Mouse (Mus musculus) heart, postnatal 36 days (tissue): ENCODE data around the gene Shbg. TPM values are rescaled to one million over a fixed set of nuclear protein-coding genes. Genes with fewer than 3 reads are reported as not detected.

Experiments
- DNase-seq, 2 experiments: peaks; one replicate each; pipeline ENCODE4 v3.0.0; 2021 to 2022
- intact Hi-C: fragments of 180-260 bp; cut with DNase I; formaldehyde crosslinking; loops from one replicate; pipeline ENCODE4 v1.15.1; 2025
- total RNA-seq, 2 experiments: library from RNA; stranded (reverse); gene quantifications; 2 replicates each; pipeline ENCODE4 v1.2.3; 2021

Gene Shbg
- total RNA-seq, 2 experiments from 2014 or later, result not detected

GRCm38 (mm10) chr11:69604795-69605664 is 12.7 kb downstream of the Shbg start:
- intact Hi-C loops, result no loop called here
- DNase-seq, result no peak

DNA sequence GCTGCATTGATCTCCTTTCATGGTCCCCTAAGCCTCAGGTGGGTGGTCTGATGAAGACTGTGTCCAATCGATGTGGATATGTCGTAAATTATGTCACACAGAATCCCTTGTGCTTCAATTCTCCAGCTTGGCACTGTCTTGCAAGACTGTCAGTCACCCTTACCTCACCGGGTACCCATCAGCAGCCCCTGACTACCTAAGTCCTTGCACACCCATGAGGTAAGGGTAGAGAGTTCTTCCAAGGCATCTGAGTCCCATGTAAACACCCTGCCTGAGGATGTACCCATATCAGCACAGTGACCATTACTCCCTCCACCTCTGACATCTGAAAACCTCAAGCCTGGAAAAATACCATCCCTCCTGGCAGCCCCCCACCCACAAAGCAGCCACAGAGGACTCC is 13.4 kb downstream of the Shbg start:
- intact Hi-C loops, result no loop called here

GRCm38 (mm10) chr11:69603516-69603915 is 14.2 kb downstream of the Shbg start:
- intact Hi-C loops, result no loop called here
- DNase-seq, result no peak

More for the DNA sequence above, 13.4 kb downstream of the Shbg start:
- no peak for DNase-seq

GRCm38 (mm10) chr11:69601768-69602167 is 15.9 kb downstream of the Shbg start:
- no peak for DNase-seq
- intact Hi-C loops, result loop anchor here (2.0 kb wide), 1 partner anchor 19 kb away; no protein-coding TSS in a partner anchor

DNA sequence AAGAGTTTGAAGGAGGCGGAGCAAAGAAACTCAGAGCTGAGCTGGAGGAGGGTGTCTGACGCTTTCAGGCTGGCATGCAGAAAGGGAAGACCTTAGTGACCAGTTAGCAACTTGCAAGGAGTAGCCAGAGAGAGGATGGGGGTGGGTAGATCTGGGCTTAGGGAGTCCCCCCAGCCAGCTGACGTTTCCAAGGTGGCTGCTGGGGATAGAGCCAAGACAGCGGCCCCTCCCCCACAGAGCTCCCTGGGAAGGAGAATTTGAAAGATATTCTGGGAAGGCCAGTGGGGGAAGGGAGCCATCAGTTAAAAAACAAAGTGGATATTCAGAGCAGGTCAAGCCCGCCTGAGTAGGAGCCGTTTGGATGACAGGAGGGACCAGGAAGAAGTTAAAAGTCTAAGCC is 17.6 kb downstream of the Shbg start:
- intact Hi-C loops, result loop anchor here (2.0 kb wide), 1 partner anchor 17 kb away; no protein-coding TSS in a partner anchor

GRCm38 (mm10) chr11:69599436-69599835 is 18.3 kb downstream of the Shbg start:
- intact Hi-C loops, result no loop called here
- no peak for DNase-seq

More for the DNA sequence above, 17.6 kb downstream of the Shbg start:
- DNase-seq, result peak in 1 of 2 experiments; percentile 52

DNA sequence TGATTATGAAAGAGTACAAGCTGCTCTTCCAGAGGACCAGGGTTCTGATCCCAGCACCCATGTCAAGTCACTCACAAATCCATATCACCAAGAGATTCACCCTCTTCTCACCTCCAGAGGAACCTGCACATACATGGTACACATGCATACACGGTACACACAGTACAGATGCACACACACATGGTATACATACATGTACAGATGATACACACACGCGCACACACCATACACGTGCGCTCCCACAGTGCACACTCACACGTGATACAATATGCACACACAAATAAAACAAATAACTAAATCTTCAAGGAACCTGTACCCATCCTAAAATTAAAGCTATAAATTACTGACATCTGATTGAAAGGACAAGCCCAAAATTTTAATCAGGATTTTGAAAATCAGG is 22.9 kb downstream of the Shbg start:
- intact Hi-C loops, result no loop called here
- DNase-seq, result no peak

DNA sequence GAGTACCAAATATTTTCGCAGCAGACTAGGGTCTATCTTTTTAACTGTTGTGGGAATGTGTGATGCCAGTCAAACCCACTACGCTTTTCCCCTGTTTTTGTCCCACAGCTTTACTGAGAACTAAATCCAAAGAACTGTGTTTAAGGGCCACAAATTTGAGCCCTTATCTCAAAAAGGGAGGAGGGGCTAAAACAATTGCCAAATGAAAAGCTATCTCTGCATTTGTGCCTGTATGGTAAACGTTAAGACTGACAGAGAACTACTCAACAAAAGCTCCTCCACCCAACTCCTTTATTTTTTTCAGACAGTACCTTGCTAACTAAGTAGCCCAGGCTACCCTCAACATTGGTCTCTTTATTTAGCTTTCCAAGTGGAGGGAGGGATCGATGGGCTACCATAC is 24.9 kb downstream of the Shbg start:
- intact Hi-C loops, result no loop called here
- no peak for DNase-seq

- intact Hi-C loops, result no loop called here
- DNase-seq, result no peak
Observed at GRCm38 (mm10) chr11:69591899-69592637, 25.6 kb downstream of the Shbg start.

GRCm38 (mm10) chr11:69591424-69591823 is 26.3 kb downstream of the Shbg start:
- DNase-seq, result no peak
- intact Hi-C loops, result no loop called here

DNA sequence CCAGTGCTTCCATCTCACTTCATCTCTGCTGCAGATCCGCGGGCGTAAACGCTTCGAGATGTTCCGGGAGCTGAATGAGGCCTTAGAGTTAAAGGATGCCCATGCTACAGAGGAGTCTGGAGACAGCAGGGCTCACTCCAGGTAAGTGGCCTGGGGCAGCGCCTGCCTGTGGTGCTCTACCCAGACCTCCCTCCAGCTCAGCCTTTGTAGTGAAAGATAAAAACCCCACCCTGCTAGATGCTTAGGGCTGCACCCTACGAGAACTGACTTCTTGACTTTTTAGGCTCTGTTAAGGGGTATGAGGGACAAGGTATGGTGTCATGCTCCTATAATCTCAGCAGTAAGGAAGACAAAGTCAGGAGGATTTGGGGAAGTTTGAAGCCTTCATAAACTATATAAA is 27.1 kb downstream of the Shbg start:
- DNase-seq, result no peak
- intact Hi-C loops, result no loop called here

- no peak for DNase-seq
- intact Hi-C loops, result no loop called here
Observed at GRCm38 (mm10) chr11:69589207-69589834, 28.4 kb downstream of the Shbg start.

- intact Hi-C loops, result no loop called here
- DNase-seq, result no peak
Observed at GRCm38 (mm10) chr11:69585718-69586325, 31.9 kb downstream of the Shbg start.

GRCm38 (mm10) chr11:69584937-69585336 is 32.8 kb downstream of the Shbg start:
- DNase-seq, result no peak
- intact Hi-C loops, result no loop called here

GRCm38 (mm10) chr11:69584008-69584407 is 33.7 kb downstream of the Shbg start:
- DNase-seq, result no peak
- intact Hi-C loops, result no loop called here

DNA sequence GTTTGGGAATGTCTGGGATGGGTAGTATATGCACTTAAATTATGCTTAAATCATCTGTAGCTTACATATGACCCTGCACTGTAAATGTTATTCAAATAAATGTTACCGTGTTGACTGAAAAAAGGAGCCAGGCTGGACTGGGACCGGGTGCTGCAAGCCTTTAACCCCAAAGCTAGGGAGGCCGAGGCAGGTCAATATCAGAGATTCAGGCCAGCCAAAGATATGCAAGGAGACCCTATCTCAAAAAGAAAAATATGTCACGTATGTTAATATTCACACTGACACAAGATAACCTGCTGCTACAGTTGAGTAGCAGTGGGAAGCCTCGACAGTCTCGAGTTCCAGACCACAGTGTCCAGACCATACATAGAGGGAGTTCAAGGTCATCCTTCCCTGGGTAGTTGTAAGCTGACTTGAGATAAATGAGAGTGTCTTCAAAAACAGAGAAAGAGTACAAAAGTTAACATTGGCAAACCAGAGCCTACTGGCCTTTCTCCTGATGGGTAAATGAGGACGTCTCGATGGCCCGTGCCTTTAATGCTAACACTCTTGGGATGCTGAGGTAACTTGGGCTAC is 35.4 kb downstream of the Shbg start:
- DNase-seq, result no peak
- intact Hi-C loops, result loop anchor here (2.0 kb wide), 1 partner anchor 18 kb away; no protein-coding TSS in a partner anchor

- intact Hi-C loops, result loop anchor here (2.0 kb wide), 1 partner anchor 19 kb away; no protein-coding TSS in a partner anchor
- DNase-seq, result no peak
Observed at GRCm38 (mm10) chr11:69581814-69582213, 35.9 kb downstream of the Shbg start.

DNA sequence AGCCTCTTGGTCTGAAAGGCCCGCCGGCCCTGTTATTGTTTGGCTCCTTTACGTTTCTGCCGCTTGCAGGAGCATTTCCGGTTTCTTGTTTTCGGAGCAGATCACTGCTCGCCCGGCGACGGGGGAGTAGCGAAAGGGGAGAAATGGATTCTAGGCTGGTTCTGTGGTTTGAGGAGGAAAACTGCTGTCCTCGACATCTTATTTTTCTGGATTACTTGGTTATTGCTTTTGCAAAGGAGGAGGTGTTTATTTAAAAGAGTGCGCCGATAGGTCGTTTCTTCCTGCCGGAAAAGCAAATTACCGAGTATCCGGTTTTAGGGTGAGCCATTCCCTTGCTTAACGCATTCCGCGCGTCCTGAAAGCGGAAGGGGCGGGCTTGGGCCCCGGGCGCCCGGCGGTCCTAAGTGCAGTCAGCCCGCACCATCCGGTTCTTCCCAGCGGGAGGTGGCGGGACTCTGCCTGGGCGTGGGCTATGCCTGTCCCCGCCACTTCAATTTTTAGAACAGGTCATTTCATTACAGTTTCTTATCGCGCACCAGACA is 36.5 kb downstream of the Shbg start:
- peak; percentile 89 for DNase-seq
- intact Hi-C loops, result no loop called here

GRCm38 (mm10) chr11:69580572-69581146 is 37.0 kb downstream of the Shbg start:
- DNase-seq, result no peak
- intact Hi-C loops, result no loop called here

DNA sequence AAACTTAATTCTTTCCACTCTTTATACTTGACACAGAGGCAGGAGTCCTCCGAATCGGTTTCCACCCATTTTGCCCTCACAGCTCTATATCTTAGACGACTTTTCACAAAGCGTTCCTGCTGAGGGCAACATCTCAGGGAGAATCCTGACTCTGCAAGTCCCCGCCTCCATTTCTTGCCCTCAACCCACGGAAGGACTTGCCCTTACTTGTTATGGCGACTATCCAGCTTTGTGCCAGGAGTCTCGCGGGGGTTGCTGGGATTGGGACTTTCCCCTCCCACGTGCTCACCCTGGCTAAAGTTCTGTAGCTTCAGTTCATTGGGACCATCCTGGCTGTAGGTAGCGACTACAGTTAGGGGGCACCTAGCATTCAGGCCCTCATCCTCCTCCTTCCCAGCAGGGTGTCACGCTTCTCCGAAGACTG is 37.6 kb downstream of the Shbg start, which contains the start of the genes Wrap53 and Trp53:
Wrap53 (minus strand) TSS at position 165 of the 424 bp plus-strand sequence.
Trp53 (plus strand) TSS at position 269 of the 424 bp plus-strand sequence.
- intact Hi-C loops, result no loop called here
- peak; percentile 87 for DNase-seq
